Comparison of ENCODE assay signal across 24 mouse cellular contexts in the genomic region with DNA sequence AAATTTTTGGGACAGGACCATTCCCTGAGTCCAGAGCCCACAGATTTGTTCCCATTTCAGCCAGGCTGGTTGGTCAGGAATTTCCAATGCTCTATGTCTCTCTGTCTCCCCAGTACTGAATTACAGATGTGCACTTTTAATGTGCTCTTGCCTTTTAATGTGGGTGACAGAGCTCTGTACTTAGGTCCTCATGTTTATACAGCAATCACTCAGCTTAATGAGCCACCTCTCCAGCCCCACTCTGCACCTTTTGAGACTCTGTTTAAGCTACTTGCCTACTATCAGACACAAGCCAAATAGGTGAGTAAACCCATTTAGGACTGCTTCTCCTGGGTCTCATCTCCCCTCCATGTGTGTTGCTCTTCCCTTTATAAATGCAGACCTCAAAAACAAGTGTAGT. TPM values are rescaled to one million over a fixed set of nuclear protein-coding genes. Genes with fewer than 3 reads are reported as not detected.
DNase-seq lines count a peak whose midpoint lies in the region; ATAC-seq and TF ChIP-seq lines count a peak whose summit lies in the region.
"Had no signal": no experiment of that assay in that cellular context is flagged by ENCODE, and none has a peak within 500 bp of the region (broad histone marks: within the 10 kb centered on the region; RNA-seq: fewer than 3 reads in every experiment).

No protein-coding gene starts in this region.

- H3K9me3 ChIP-seq in kidney, embryonic 14.5 days (ENCODE audit: control insufficient read depth, low read length), result no peaks in the 10 kb centered on the region
- H3K9me3 ChIP-seq in kidney, postnatal 0 days (replicated peaks; ENCODE audit: low read length), result no peaks in the 10 kb centered on the region
- no peaks in the 10 kb centered on the region for H3K9me3 ChIP-seq in liver, embryonic 15.5 days (replicated peaks)
- no peaks in the 10 kb centered on the region for H3K9me3 ChIP-seq in liver, embryonic 12.5 days (replicated peaks)
- H3K9me3 ChIP-seq: embryonic facial prominence, embryonic 10.5 days; embryonic facial prominence, embryonic 12.5 days; forebrain, embryonic 13.5 days; forebrain, embryonic 15.5 days; G1E had no signal

- no peak overlapping the region for H3K9ac ChIP-seq in kidney, embryonic 14.5 days (ENCODE audit: low read depth, low read length)
- no peak overlapping the region for H3K9ac ChIP-seq in kidney, postnatal 0 days (ENCODE audit: low read depth, low read length)
- H3K9ac ChIP-seq in liver, embryonic 15.5 days, result no peak overlapping the region
- no peak overlapping the region for H3K9ac ChIP-seq in liver, embryonic 12.5 days
- H3K9ac ChIP-seq: embryonic facial prominence, embryonic 12.5 days; forebrain, embryonic 13.5 days; forebrain, embryonic 15.5 days had no signal

- peak; percentile 69; the same call in 1 of the 2 replicates for ATAC-seq in kidney, embryonic 14.5 days (ENCODE audit: low FRiP score, low TSS enrichment)
- ATAC-seq in kidney, postnatal 0 days (replicated peaks; ENCODE audit: low FRiP score, low read depth), result no peak
- ATAC-seq in liver, embryonic 15.5 days (ENCODE audit: insufficient read depth), result no peak
- no peak for ATAC-seq in liver, embryonic 12.5 days
- ATAC-seq: activated CD4-positive, CD25-positive, alpha-beta regulatory T cell, adult 4 months; CD4-positive, CD25-positive, alpha-beta regulatory T cell, adult 4 months; forebrain, embryonic 13.5 days; forebrain, embryonic 15.5 days; Patski had no signal

- no peak for DNase-seq in kidney, postnatal 36 days
- DNase-seq in kidney, postnatal 0 days (ENCODE audit: low spot score), result peak; percentile 42
- no peak for DNase-seq in kidney, postnatal 25 days
- DNase-seq: adrenal gland, adult 8-10 months; adrenal gland, postnatal 14 days; adrenal gland, postnatal 36 days; B cell, adult 2 months; cerebellum, adult 11-12 months; cerebellum, adult 2 months; cerebellum, adult 9-10 months; cerebellum, postnatal 10 days; cerebellum, postnatal 25 days had no signal

- H3K4me3 ChIP-seq in kidney, embryonic 14.5 days (ENCODE audit: low read length), result no peak overlapping the region
- no peak overlapping the region for H3K4me3 ChIP-seq in kidney, postnatal 0 days (replicated peaks; ENCODE audit: low read depth, low read length)
- no peak overlapping the region for H3K4me3 ChIP-seq in liver, embryonic 15.5 days (replicated peaks)
- no peak overlapping the region for H3K4me3 ChIP-seq in liver, embryonic 12.5 days
- H3K4me3 ChIP-seq: embryonic facial prominence, embryonic 10.5 days; embryonic facial prominence, embryonic 12.5 days; forebrain, embryonic 13.5 days; forebrain, embryonic 15.5 days had no signal

- no peak overlapping the region for H3K4me2 ChIP-seq in kidney, embryonic 14.5 days (replicated peaks; ENCODE audit: low read depth, low read length)
- no peak overlapping the region for H3K4me2 ChIP-seq in kidney, postnatal 0 days (ENCODE audit: low read length)
- H3K4me2 ChIP-seq in liver, embryonic 15.5 days, result no peak overlapping the region
- no peak overlapping the region for H3K4me2 ChIP-seq in liver, embryonic 12.5 days
- H3K4me2 ChIP-seq: embryonic facial prominence, embryonic 12.5 days; forebrain, embryonic 13.5 days; forebrain, embryonic 15.5 days had no signal

- H3K36me3 ChIP-seq in kidney, embryonic 14.5 days (ENCODE audit: control insufficient read depth, insufficient read depth, low read length), result no peaks in the 10 kb centered on the region
- H3K36me3 ChIP-seq in kidney, postnatal 0 days (ENCODE audit: insufficient read depth, low read length), result no peaks in the 10 kb centered on the region
- H3K36me3 ChIP-seq in liver, embryonic 15.5 days (replicated peaks), result no peaks in the 10 kb centered on the region
- H3K36me3 ChIP-seq in liver, embryonic 12.5 days, result no peaks in the 10 kb centered on the region
- H3K36me3 ChIP-seq: embryonic facial prominence, embryonic 10.5 days; embryonic facial prominence, embryonic 12.5 days; forebrain, embryonic 15.5 days; G1E had no signal

- H3K27me3 ChIP-seq in kidney, embryonic 14.5 days (ENCODE audit: control insufficient read depth, insufficient read depth, low read length), result no peaks in the 10 kb centered on the region
- H3K27me3 ChIP-seq in kidney, postnatal 0 days (ENCODE audit: insufficient read depth, low read length), result no peaks in the 10 kb centered on the region
- H3K27me3 ChIP-seq in liver, embryonic 15.5 days, result no peaks in the 10 kb centered on the region
- H3K27me3 ChIP-seq in liver, embryonic 12.5 days (replicated peaks), result no peaks in the 10 kb centered on the region
- H3K27me3 ChIP-seq: CH12.LX; embryonic facial prominence, embryonic 12.5 days; forebrain, embryonic 13.5 days; forebrain, embryonic 15.5 days; Patski had no signal

- H3K4me1 ChIP-seq in kidney, embryonic 14.5 days (ENCODE audit: control insufficient read depth, insufficient read depth, low read length), result peaks cover 7% of the 10 kb centered on the region
- H3K4me1 ChIP-seq in kidney, postnatal 0 days (replicated peaks; ENCODE audit: insufficient read depth, low read length), result peaks cover 2% of the 10 kb centered on the region; the same call in 1 of the 2 replicates
- H3K4me1 ChIP-seq in liver, embryonic 15.5 days (replicated peaks), result peaks cover 35% of the 10 kb centered on the region
- H3K4me1 ChIP-seq in liver, embryonic 12.5 days, result peaks cover 54% of the 10 kb centered on the region
- H3K4me1 ChIP-seq: embryonic facial prominence, embryonic 10.5 days; embryonic facial prominence, embryonic 12.5 days; forebrain, embryonic 13.5 days; forebrain, embryonic 15.5 days had no signal

- TF ChIP-seq CTCF in kidney, postnatal 0 days (IDR thresholded peaks at IDR 0.05; ENCODE audit: low read depth), result no peak

- no peak overlapping the region for H3K27ac ChIP-seq in kidney, embryonic 14.5 days (ENCODE audit: low read depth, low read length)
- no peak overlapping the region for H3K27ac ChIP-seq in kidney, postnatal 0 days
- peak overlapping the region; percentile 41; the same call in 1 of the 2 replicates for H3K27ac ChIP-seq in liver, embryonic 15.5 days (replicated peaks)
- no peak overlapping the region for H3K27ac ChIP-seq in liver, embryonic 12.5 days
- H3K27ac ChIP-seq: embryonic facial prominence, embryonic 10.5 days; embryonic facial prominence, embryonic 12.5 days; forebrain, embryonic 13.5 days; forebrain, embryonic 15.5 days had no signal

RNA-seq across cellular contexts. Expression of gene Picalm, which starts 43.2 kb away (rescaled TPM):
- polyA plus RNA-seq in kidney, embryonic 14.5 days (2014; fragmentation: Nextera tagmentation; extraction: Ambion mirVana), result 47.9 and 52.1 TPM in 2 replicates
- polyA plus RNA-seq in kidney, postnatal 0 days (2015; fragmentation: Nextera tagmentation; extraction: Ambion mirVana), result 48.2 and 48.6 TPM in 2 replicates
- polyA plus RNA-seq in liver, embryonic 15.5 days (2015; fragmentation: Nextera tagmentation; extraction: Ambion mirVana), result 44.8 and 45.1 TPM in 2 replicates
- polyA plus RNA-seq in liver, embryonic 12.5 days (2016; fragmentation: Nextera tagmentation; extraction: Ambion mirVana), result 71.1 and 73.2 TPM in 2 replicates
